Mouse (Mus musculus): ENCODE results near the gene Gm26965. TPM values are rescaled to one million over a fixed set of nuclear protein-coding genes. Genes with fewer than 3 reads are reported as not detected.

The Gm26965 gene
- polyA plus RNA-seq, 1 experiment from 2014 or later, result not detected

Other genes starting within 250 kb of the Gm26965 start
- gene Zfp458, start 247.7 kb downstream of the Gm26965 start, polyA plus RNA-seq (2015; fragmentation: Nextera tagmentation; extraction: Ambion mirVana), result 5.8 and 6.4 TPM in 2 replicates
- 0.86 and 1.9 TPM in 2 replicates for gene Zfp457, start 219.7 kb downstream of the Gm26965 start, polyA plus RNA-seq (2015; fragmentation: Nextera tagmentation; extraction: Ambion mirVana)
- 1.7 and 2.1 TPM in 2 replicates for gene Zfp595, start 193.6 kb downstream of the Gm26965 start, polyA plus RNA-seq (2015; fragmentation: Nextera tagmentation; extraction: Ambion mirVana)
- not detected in 2 replicates for gene Gm28044, start 165.6 kb downstream of the Gm26965 start, polyA plus RNA-seq (2015; fragmentation: Nextera tagmentation; extraction: Ambion mirVana)
- gene Zfp953, start 165.5 kb downstream of the Gm26965 start, polyA plus RNA-seq (2015; fragmentation: Nextera tagmentation; extraction: Ambion mirVana), result 0.62 and 0.68 TPM in 2 replicates
- gene Gm28041, start 150.4 kb downstream of the Gm26965 start, polyA plus RNA-seq (2015; fragmentation: Nextera tagmentation; extraction: Ambion mirVana), result not detected in 2 replicates
- gene Zfp456, start 150.3 kb downstream of the Gm26965 start, polyA plus RNA-seq (2015; fragmentation: Nextera tagmentation; extraction: Ambion mirVana), result 0.61 and 0.80 TPM in 2 replicates
- 4.4 and 5.3 TPM in 2 replicates for gene Zfp429, start 126.3 kb downstream of the Gm26965 start, polyA plus RNA-seq (2015; fragmentation: Nextera tagmentation; extraction: Ambion mirVana)
- gene Zfp459, start 104.7 kb downstream of the Gm26965 start, polyA plus RNA-seq (2015; fragmentation: Nextera tagmentation; extraction: Ambion mirVana), result 1.3 and 2.0 TPM in 2 replicates
- gene Zfp874a, start 74.5 kb downstream of the Gm26965 start, polyA plus RNA-seq (2015; fragmentation: Nextera tagmentation; extraction: Ambion mirVana), result 9.7 and 11.0 TPM in 2 replicates
- gene Zfp874b, start 41.9 kb downstream of the Gm26965 start, polyA plus RNA-seq (2015; fragmentation: Nextera tagmentation; extraction: Ambion mirVana), result 4.9 and 5.1 TPM in 2 replicates
- gene Zfp58, start 25.6 kb downstream of the Gm26965 start, polyA plus RNA-seq (2015; fragmentation: Nextera tagmentation; extraction: Ambion mirVana), result 13.9 and 14.8 TPM in 2 replicates
- 42.4 and 45.3 TPM in 2 replicates for gene Zfp87, start within 50 bp of the Gm26965 start, polyA plus RNA-seq (2015; fragmentation: Nextera tagmentation; extraction: Ambion mirVana)
- 16.7 and 19.6 TPM in 2 replicates for gene Zfp748, start 27.7 kb upstream of the Gm26965 start, polyA plus RNA-seq (2015; fragmentation: Nextera tagmentation; extraction: Ambion mirVana)
- 6.3 and 7.6 TPM in 2 replicates for gene Zfp729b, start 83.6 kb upstream of the Gm26965 start, polyA plus RNA-seq (2015; fragmentation: Nextera tagmentation; extraction: Ambion mirVana)
- gene Gm49345, start 111.6 kb upstream of the Gm26965 start, polyA plus RNA-seq (2015; fragmentation: Nextera tagmentation; extraction: Ambion mirVana), result not detected in 2 replicates
- 5.2 TPM in 2 replicates for gene Zfp729a, start 111.6 kb upstream of the Gm26965 start, polyA plus RNA-seq (2015; fragmentation: Nextera tagmentation; extraction: Ambion mirVana)
- 14.8 and 17.2 TPM in 2 replicates for gene Zfp738, start 160.9 kb upstream of the Gm26965 start, polyA plus RNA-seq (2015; fragmentation: Nextera tagmentation; extraction: Ambion mirVana)
- gene Zfp65, start 203.0 kb upstream of the Gm26965 start, polyA plus RNA-seq (2015; fragmentation: Nextera tagmentation; extraction: Ambion mirVana), result 12.0 and 14.0 TPM in 2 replicates
- 8.2 and 9.0 TPM in 2 replicates for gene Zfp85, start 229.1 kb upstream of the Gm26965 start, polyA plus RNA-seq (2015; fragmentation: Nextera tagmentation; extraction: Ambion mirVana)

All from forebrain, embryonic 16.5 days (tissue).